Mouse (Mus musculus) small intestine, adult 2 months (tissue): Measurements from ENCODE around the gene Igfbp2.

Source experiments
- CTCF ChIP-seq: fragments of 200-500 bp; IDR thresholded peaks from 2 replicates; pipeline ENCODE4 v1.5.1; 2012; ENCODE audit warnings: low read depth, mild to moderate bottlenecking, control low read depth, inconsistent platforms, low read length, moderate library complexity, mixed read lengths; ENCODE audit not compliant: insufficient replicate concordance, insufficient read length; ENCODE audit errors: extremely low read depth
- POLR2A ChIP-seq: fragments of 200-500 bp; IDR thresholded peaks from 2 replicates; pipeline ENCODE4 v1.6.1; 2012; ENCODE audit warnings: low read depth, mild to moderate bottlenecking, control low read depth, inconsistent platforms, low read length, moderate library complexity

DNA sequence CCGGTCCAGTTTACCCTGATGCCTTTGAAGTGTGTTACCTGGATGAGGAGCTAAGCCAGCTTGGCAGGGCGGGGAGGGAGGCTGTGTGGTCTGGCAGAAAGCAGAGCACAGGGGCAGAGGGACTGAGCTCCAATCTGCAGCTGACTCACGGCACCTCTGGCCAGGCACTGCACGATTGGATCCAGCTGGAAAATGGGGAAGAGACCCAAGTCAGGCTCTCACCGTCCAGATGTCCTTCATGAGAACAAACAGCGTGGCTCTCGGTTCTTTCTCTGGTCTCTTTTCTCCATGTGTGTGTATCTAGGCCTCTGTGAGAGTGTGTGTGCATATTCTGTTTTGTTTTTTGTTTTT, 61.5 kb downstream of the Igfbp2 start:
- TF ChIP-seq CTCF (no peak), POLR2A (no peak)
